Mouse (Mus musculus) midbrain, embryonic 14.5 days (tissue): ENCODE results near the gene Gm13871. TPM values are rescaled to one million over a fixed set of nuclear protein-coding genes. Genes with fewer than 3 reads are reported as not detected.
"Not testable (repeated sequence)": the region's sequence is repeated elsewhere in the genome, so short reads cannot be mapped to it uniquely, and the experiment has no call there.

Experiments
- ATAC-seq: fragments of 200-750 bp; cut with Nextera tagmentation; 2 replicates; pipeline ENCODE4 v1.8.0; 2017; ENCODE audit warnings: moderate number of reproducible peaks, moderate library complexity; ENCODE audit not compliant: low FRiP score, low TSS enrichment
- DNase-seq: peaks from one replicate; pipeline ENCODE4 v3.0.0-alpha.2; 2015
- H3K27ac ChIP-seq: fragments of 300-500 bp; sonication (generic); replicated peaks from 2 replicates; pipeline ENCODE4 v1.5.1; 2014; ENCODE audit warnings: mild to moderate bottlenecking, low read depth, low read length, moderate library complexity
- H3K27me3 ChIP-seq: fragments of 300-500 bp; sonication (generic); 2 replicates; pipeline ENCODE4 v1.6.1; 2014; ENCODE audit warnings: low read length, control low read depth, mixed read lengths; ENCODE audit not compliant: control insufficient read depth, insufficient read depth
- H3K36me3 ChIP-seq: fragments of 300-500 bp; sonication (generic); 2 replicates; pipeline ENCODE4 v1.6.1; 2014; ENCODE audit warnings: low read length, control low read depth; ENCODE audit not compliant: control insufficient read depth, insufficient read depth
- H3K4me1 ChIP-seq: fragments of 300-500 bp; sonication (generic); 2 replicates; pipeline ENCODE4 v1.6.1; 2014; ENCODE audit warnings: mild to moderate bottlenecking, antibody characterized with exemption, low read length, control low read depth; ENCODE audit not compliant: control insufficient read depth, insufficient read depth
- H3K4me2 ChIP-seq: fragments of 300-500 bp; sonication (generic); 2 replicates; pipeline ENCODE4 v1.6.1; 2014; ENCODE audit warnings: mild to moderate bottlenecking, low read length, moderate library complexity
- H3K4me3 ChIP-seq: fragments of 300-500 bp; sonication (generic); replicated peaks from 2 replicates; pipeline ENCODE4 v1.5.1; 2014; ENCODE audit warnings: low read depth, low read length
- H3K9ac ChIP-seq: fragments of 300-500 bp; sonication (generic); replicated peaks from 2 replicates; pipeline ENCODE4 v1.6.1; 2014; ENCODE audit warnings: mild to moderate bottlenecking, low read length, moderate library complexity
- H3K9me3 ChIP-seq: fragments of 300-500 bp; sonication (generic); 2 replicates; pipeline ENCODE4 v1.6.1; 2016; ENCODE audit warnings: low read length, control low read depth, mixed read lengths; ENCODE audit not compliant: control insufficient read depth
- WGBS: fragments of 180-500 bp; shearing (Covaris S2); extraction: QIAGEN DNeasy Blood & Tissue Kit; methylation state at CpG from one replicate; pipeline ENCODE4 v1.1.7; 2014; 5-methylcytosine and 5-hydroxymethylcytosine counted together
- polyA plus RNA-seq: library from polyadenylated mRNA; unstranded; fragments of >200 nt; fragmentation: Nextera tagmentation; extraction: Ambion mirVana; gene quantifications from 2 replicates; pipeline ENCODE4 v1.2.1, GENCODE M21; 2014

The Gm13871 gene
- not detected in 2 replicates for polyA plus RNA-seq

- not testable (repeated sequence) for DNase-seq, H3K4me1 ChIP-seq, H3K4me3 ChIP-seq, H3K27ac ChIP-seq, H3K4me2 ChIP-seq, H3K36me3 ChIP-seq, H3K9ac ChIP-seq, H3K9me3 ChIP-seq, ATAC-seq, H3K27me3 ChIP-seq
- no CpG with 5 or more reads among the region's 4 CpGs for WGBS
Measured at GRCm38 (mm10) chr4:73905853-73906252, at the start of gene Gm13871. Gene Gm13871, minus strand, starts transcription at chr4:73905953.

- Histone ChIP-seq H3K4me1 (no peaks in the 10 kb centered on the region), H3K36me3 (no peaks in the 10 kb centered on the region), H3K27me3 (no peaks in the 10 kb centered on the region), H3K9me3 (no peaks in the 10 kb centered on the region), H3K9ac (no peak within 1 kb of the TSS), H3K4me3 (no peak within 1 kb of the TSS), H3K4me2 (no peak within 1 kb of the TSS), H3K27ac (no peak within 1 kb of the TSS)
- ATAC-seq (no peak), DNase-seq (no peak)
- 83% methylated on average over 8 of the region's 8 CpGs for WGBS
Measured at GRCm38 (mm10) chr4:73950375-73950896, 44.7 kb upstream of the Gm13871 start, which contains the start of gene 2310002L09Rik. Gene 2310002L09Rik, minus strand, starts transcription at chr4:73950846.

GRCm38 (mm10) chr4:73920660-73921059 lies 14.9 kb upstream of the Gm13871 start, which contains the start of gene Gm11756:
Gene Gm11756, minus strand, starts transcription at chr4:73920760.
- not testable (repeated sequence) for DNase-seq, H3K4me3 ChIP-seq, H3K9ac ChIP-seq, ATAC-seq, H3K36me3 ChIP-seq, H3K27ac ChIP-seq, H3K27me3 ChIP-seq, H3K4me1 ChIP-seq, H3K9me3 ChIP-seq, H3K4me2 ChIP-seq
- 85% methylated on average over 6 of the region's 6 CpGs for WGBS

- not testable (repeated sequence) for ATAC-seq, H3K36me3 ChIP-seq, H3K9me3 ChIP-seq, H3K4me1 ChIP-seq, H3K27me3 ChIP-seq, H3K4me3 ChIP-seq, H3K4me2 ChIP-seq, H3K9ac ChIP-seq, H3K27ac ChIP-seq, DNase-seq
- no CpG with 5 or more reads among the region's 4 CpGs for WGBS
Measured at GRCm38 (mm10) chr4:73891012-73891411, 14.7 kb downstream of the Gm13871 start, which contains the start of gene Gm11757. Gene Gm11757, minus strand, starts transcription at chr4:73891112.

GRCm38 (mm10) chr4:73876166-73876565 lies 29.6 kb downstream of the Gm13871 start, which contains the start of gene Gm11758:
Gene Gm11758, minus strand, starts transcription at chr4:73876266.
- not testable (repeated sequence) for H3K9me3 ChIP-seq, H3K27me3 ChIP-seq, DNase-seq, H3K36me3 ChIP-seq, H3K4me1 ChIP-seq, ATAC-seq, H3K9ac ChIP-seq, H3K4me3 ChIP-seq, H3K4me2 ChIP-seq, H3K27ac ChIP-seq
- WGBS = no CpG with 5 or more reads among the region's 4 CpGs

Other genes with a start within 250 kb of the Gm13871 start
- not detected in 2 replicates for gene Gm11239, start 237.6 kb downstream of the Gm13871 start, polyA plus RNA-seq
- not detected in 2 replicates for gene Gm428, start 222.4 kb downstream of the Gm13871 start, polyA plus RNA-seq
- gene Rasef, start 115.0 kb downstream of the Gm13871 start, polyA plus RNA-seq = 0.39 and 0.50 TPM in 2 replicates
- gene Gm11758, start 29.7 kb downstream of the Gm13871 start, polyA plus RNA-seq = not detected in 2 replicates
- not detected in 2 replicates for gene Gm11757, start 14.8 kb downstream of the Gm13871 start, polyA plus RNA-seq
- not detected in 2 replicates for gene Gm11756, start 14.8 kb upstream of the Gm13871 start, polyA plus RNA-seq
- not detected in 2 replicates for gene 2310002L09Rik, start 44.9 kb upstream of the Gm13871 start, polyA plus RNA-seq
- gene Frmd3, start 107.5 kb upstream of the Gm13871 start, polyA plus RNA-seq = 29.7 and 30.5 TPM in 2 replicates